Mouse (Mus musculus) myocyte (in vitro differentiated cells): ENCODE measurements around the gene Serp1.

Source experiments
- CEBPB ChIP-seq: IDR thresholded peaks from 2 replicates; pipeline ENCODE4 v1.6.1; 2011; ENCODE audit warnings: mild to moderate bottlenecking, moderate library complexity; ENCODE audit not compliant: poor library complexity, insufficient read depth, severe bottlenecking
- E2F4 ChIP-seq: IDR thresholded peaks from one replicate; pipeline ENCODE4 v1.6.1; 2011; ENCODE audit warnings: mild to moderate bottlenecking, control low read depth, moderate library complexity; ENCODE audit not compliant: insufficient read depth
- MAX ChIP-seq: IDR thresholded peaks from one replicate; pipeline ENCODE4 v1.6.1; 2011; ENCODE audit warnings: low read depth, mild to moderate bottlenecking, control low read depth
- MYOG ChIP-seq, 3 experiments: IDR thresholded peaks; one replicate each; pipeline ENCODE4 v1.6.1; 2011; ENCODE audit warnings: control low read depth in 2 of 3, low read depth in 2 of 3, mild to moderate bottlenecking in 2 of 3; ENCODE audit not compliant: insufficient read length in 2 of 3, control insufficient read depth in 1 of 3, insufficient read depth in 1 of 3
- POLR2A ChIP-seq: IDR thresholded peaks from one replicate; pipeline ENCODE4 v1.6.1; 2011; ENCODE audit warnings: low read depth, mild to moderate bottlenecking, control low read depth, moderate library complexity; ENCODE audit not compliant: insufficient read length
- POLR2AphosphoS2 ChIP-seq: IDR thresholded peaks from one replicate; pipeline ENCODE4 v1.6.1; 2011; ENCODE audit warnings: low read depth, control low read depth; ENCODE audit not compliant: insufficient read length
- USF1 ChIP-seq: IDR thresholded peaks from one replicate; pipeline ENCODE4 v1.6.1; 2011; ENCODE audit warnings: low read depth, mild to moderate bottlenecking, control low read depth, moderate library complexity

DNA sequence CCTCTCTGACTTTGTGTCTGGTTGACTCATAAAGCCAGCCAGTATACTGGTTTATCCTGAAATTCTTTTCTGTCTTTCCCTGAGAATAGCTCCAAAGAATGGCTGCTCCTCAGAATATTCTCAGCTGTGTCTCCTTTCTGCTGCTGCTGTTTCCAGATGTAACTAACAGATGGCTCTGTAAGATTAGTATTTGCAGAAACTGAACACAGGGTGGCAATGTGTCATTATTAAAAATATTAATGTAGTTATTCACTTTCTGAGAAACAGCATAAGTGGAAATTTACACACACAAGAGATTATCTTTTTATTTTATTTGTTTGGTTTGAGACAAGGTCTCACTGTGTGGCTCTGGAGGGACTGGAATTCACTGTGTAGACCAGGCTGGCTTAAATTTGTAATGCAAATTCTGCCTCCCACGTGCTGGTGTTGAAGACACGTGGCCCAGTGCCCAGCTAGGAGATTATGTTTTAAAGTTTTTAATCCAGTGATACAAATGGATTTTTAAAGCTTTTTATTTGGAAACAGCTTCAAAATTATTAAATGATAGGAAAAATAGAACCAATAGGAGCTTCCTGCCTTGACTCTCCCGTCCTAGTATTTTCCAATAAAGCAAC is 21.9 kb downstream of the Serp1 start:
- TF ChIP-seq POLR2A (no peak), MYOG (IDR thresholded peaks at IDR 0.05; ENCODE audit: control insufficient read depth in 1 of 3, insufficient read depth in 1 of 3, insufficient read length in 2 of 3, low read depth in 2 of 3) (no peak), MAX (no peak), POLR2AphosphoS2 (no peak), CEBPB (no peak), USF1 (no peak), E2F4 (no peak)
